Mouse (Mus musculus) cerebellum, adult 2 months (tissue): ENCODE measurements around the gene Fbxo21.

ENCODE experiments used
- CTCF ChIP-seq: fragments of 200-500 bp; IDR thresholded peaks from 2 replicates; pipeline ENCODE4 v1.5.1; 2011; ENCODE audit warnings: low read depth, mild to moderate bottlenecking, control low read depth, low read length, moderate library complexity, borderline replicate concordance; ENCODE audit not compliant: insufficient read depth
- POLR2A ChIP-seq: fragments of 200-500 bp; IDR thresholded peaks from 2 replicates; pipeline ENCODE4 v1.6.1; 2011; ENCODE audit warnings: low read length, control low read depth, borderline replicate concordance; ENCODE audit not compliant: insufficient read depth

GRCm38 (mm10) chr5:118051981-118052662 lies 75.6 kb downstream of the Fbxo21 start:
- TF ChIP-seq POLR2A (no peak), CTCF (no peak)
